Mouse (Mus musculus) liver, adult 2 months (tissue): ENCODE measurements around the gene Rln1.

ENCODE experiments used
- CTCF ChIP-seq: fragments of 200-500 bp; IDR thresholded peaks from 2 replicates; pipeline ENCODE4 v1.5.1; 2011; ENCODE audit warnings: low read depth, low read length, control low read depth
- POLR2A ChIP-seq: fragments of 200-500 bp; IDR thresholded peaks from 2 replicates; pipeline ENCODE4 v1.6.1; 2011; ENCODE audit warnings: low read length, control low read depth; ENCODE audit not compliant: insufficient read depth; ENCODE audit errors: extremely low read depth

GRCm38 (mm10) chr19:29364076-29364475 is 29.6 kb upstream of the Rln1 start:
- no peak for TF ChIP-seq CTCF
- TF ChIP-seq POLR2A, result no peak
